Mouse (Mus musculus) central nervous system, embryonic 11.5 days (tissue): ENCODE data around the gene Ube2q2. TPM values are rescaled to one million over a fixed set of nuclear protein-coding genes. Genes with fewer than 3 reads are reported as not detected.

Experiments used
- polyA plus RNA-seq: library from polyadenylated mRNA; depleted of rRNA; stranded (reverse); fragments of >200 nt; gene quantifications from 2 replicates; pipeline ENCODE4 v1.2.3, GENCODE M21; 2012; rRNA removed

The Ube2q2 gene
- polyA plus RNA-seq = 22.1 and 25.8 TPM in 2 replicates

DNA sequence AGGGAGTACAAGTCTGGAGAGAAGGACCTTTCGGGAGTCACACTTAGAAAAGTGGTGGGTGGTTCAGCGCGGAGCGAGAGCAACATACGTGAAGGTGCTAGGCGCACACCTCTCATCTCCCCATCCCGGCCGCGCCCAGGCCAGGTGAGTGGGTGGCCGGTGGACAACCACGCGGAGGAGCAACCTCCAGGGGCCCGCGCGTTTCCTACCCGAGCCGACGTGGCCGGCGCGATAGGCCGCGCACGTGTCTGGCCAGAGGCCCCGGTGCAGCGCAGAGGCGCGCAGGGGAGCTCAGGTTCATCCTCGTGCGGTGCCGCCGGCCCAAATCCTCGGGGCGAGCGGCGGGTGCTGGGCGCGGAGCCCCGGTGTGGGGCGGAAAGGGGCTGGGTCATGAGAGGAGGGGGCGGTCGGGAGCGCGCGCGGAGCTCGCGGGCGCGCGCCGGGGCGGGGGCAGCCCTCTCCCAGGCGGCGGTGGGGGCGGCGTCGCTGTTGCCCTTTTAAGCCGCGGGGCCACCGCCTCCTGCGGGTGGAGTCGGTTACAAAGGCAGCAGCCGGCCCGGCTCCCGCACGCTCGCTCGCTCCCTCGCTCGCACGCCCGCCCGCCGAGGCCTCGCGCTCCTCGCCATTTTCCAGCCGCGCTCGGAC is at the start of gene Ube2q2:
Ube2q2 (plus strand) TSS at position 1 of the 645 bp plus-strand sequence.

GRCm38 (mm10) chr9:55208790-55209481 is 60.3 kb downstream of the Ube2q2 start, which contains the start of gene Fbxo22:
Fbxo22 (plus strand) TSS chr9:55208925.

Other genes with a start within 250 kb of the Ube2q2 start
- gene Hykk, start 231.6 kb upstream of the Ube2q2 start, polyA plus RNA-seq = 1.8 and 3.7 TPM in 2 replicates
- gene Psma4, start 198.1 kb upstream of the Ube2q2 start, polyA plus RNA-seq = 161 and 281 TPM in 2 replicates
- gene AY074887, start 197.9 kb upstream of the Ube2q2 start, polyA plus RNA-seq = 0.25 TPM in 1 of 2 replicates, not detected in the other
- 2.7 and 2.9 TPM in 2 replicates for gene Chrna5, start 168.0 kb upstream of the Ube2q2 start, polyA plus RNA-seq
- 5.2 and 8.7 TPM in 2 replicates for gene Chrna3, start 122.3 kb upstream of the Ube2q2 start, polyA plus RNA-seq
- 1.5 and 2.7 TPM in 2 replicates for gene Chrnb4, start 100.1 kb upstream of the Ube2q2 start, polyA plus RNA-seq
- 40.3 and 44.9 TPM in 2 replicates for gene Fbxo22, start 60.1 kb downstream of the Ube2q2 start, polyA plus RNA-seq
- gene Nrg4, start 178.0 kb downstream of the Ube2q2 start, polyA plus RNA-seq = 0.36 and 0.58 TPM in 2 replicates
- 1.2 and 1.5 TPM in 2 replicates for gene Tmem266, start 178.1 kb downstream of the Ube2q2 start, polyA plus RNA-seq